Mouse (Mus musculus) erythroblast, embryonic 14.5 days (primary cell): ENCODE measurements around the gene Actl11. TPM values are rescaled to one million over a fixed set of nuclear protein-coding genes. Genes with fewer than 3 reads are reported as not detected.

ENCODE experiments used
- H3K27me3 ChIP-seq: 2 replicates; pipeline ENCODE4 v1.6.1; 2012; ENCODE audit warnings: inconsistent platforms; ENCODE audit not compliant: control insufficient read depth
- H3K36me3 ChIP-seq: 2 replicates; pipeline ENCODE4 v1.6.1; 2012; ENCODE audit warnings: mild to moderate bottlenecking, inconsistent platforms; ENCODE audit not compliant: control insufficient read depth
- H3K4me1 ChIP-seq: 2 replicates; pipeline ENCODE4 v1.6.1; 2012; ENCODE audit warnings: inconsistent platforms; ENCODE audit not compliant: control insufficient read depth
- H3K4me3 ChIP-seq: replicated peaks from 2 replicates; pipeline ENCODE3; 2012; ENCODE audit warnings: moderate library complexity, mild to moderate bottlenecking, inconsistent platforms
- H3K9me3 ChIP-seq: 2 replicates; pipeline ENCODE4 v1.6.1; 2012; ENCODE audit warnings: low read length, inconsistent platforms, mixed read lengths; ENCODE audit not compliant: control insufficient read depth
- GATA1 ChIP-seq: IDR thresholded peaks from 2 replicates; pipeline ENCODE4 v1.6.1; 2012; ENCODE audit warnings: low read length, inconsistent platforms, mixed read lengths
- TAL1 ChIP-seq: IDR thresholded peaks from 3 replicates; pipeline ENCODE4 v1.6.1; 2012; ENCODE audit warnings: low read length, inconsistent platforms, mixed read lengths
- polyA plus RNA-seq: library from polyadenylated mRNA; stranded (reverse); fragments of >175 nt; gene quantifications from 2 replicates; pipeline ENCODE4 v1.2.3, GENCODE M21; 2012

The Actl11 gene
- polyA plus RNA-seq, 1 experiment: not detected

- Histone ChIP-seq H3K4me1 (peaks cover 60% of the 10 kb centered on the region), H3K36me3 (peaks cover 99% of the 10 kb centered on the region), H3K9me3 (no peaks in the 10 kb centered on the region), H3K4me3 (no peak overlapping the region), H3K27me3 (no peaks in the 10 kb centered on the region)
- no peak for TF ChIP-seq TAL1
- TF ChIP-seq GATA1: no peak
Measured at GRCm38 (mm10) chr9:107967437-107967836, 39.2 kb downstream of the Actl11 start.

DNA sequence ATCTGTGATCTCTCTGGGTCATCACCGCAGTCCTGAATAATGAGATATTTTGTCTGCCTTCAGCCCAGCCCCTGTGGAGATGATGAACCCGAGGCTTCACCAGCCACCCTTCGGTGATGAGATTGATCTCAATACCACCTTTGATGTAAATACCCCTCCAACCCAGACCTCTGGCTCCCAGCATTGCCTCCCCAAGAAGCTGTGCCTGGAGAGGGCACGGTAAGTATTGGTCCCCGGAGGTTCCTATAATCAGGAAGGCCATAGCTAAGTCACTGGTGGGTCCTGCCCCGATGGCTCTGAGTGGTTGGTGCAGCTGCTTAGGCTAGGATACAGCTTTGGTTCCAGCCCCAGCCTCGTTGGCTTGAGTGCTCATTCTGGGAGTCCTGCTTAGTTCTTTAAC lies 40.3 kb downstream of the Actl11 start:
- H3K9me3 ChIP-seq: no peaks in the 10 kb centered on the region
- H3K4me1 ChIP-seq: peaks cover 69% of the 10 kb centered on the region
- no peak for TF ChIP-seq TAL1
- no peak for TF ChIP-seq GATA1
- H3K4me3 ChIP-seq: no peak overlapping the region
- no peaks in the 10 kb centered on the region for H3K27me3 ChIP-seq
- peaks cover 99% of the 10 kb centered on the region for H3K36me3 ChIP-seq

- Histone ChIP-seq H3K36me3 (peaks cover 83% of the 10 kb centered on the region), H3K27me3 (no peaks in the 10 kb centered on the region), H3K9me3 (no peaks in the 10 kb centered on the region), H3K4me3 (no peak overlapping the region), H3K4me1 (peaks cover 75% of the 10 kb centered on the region)
- no peak for TF ChIP-seq GATA1
- TF ChIP-seq TAL1: no peak
Measured at GRCm38 (mm10) chr9:107970311-107970710, 42.0 kb downstream of the Actl11 start.

DNA sequence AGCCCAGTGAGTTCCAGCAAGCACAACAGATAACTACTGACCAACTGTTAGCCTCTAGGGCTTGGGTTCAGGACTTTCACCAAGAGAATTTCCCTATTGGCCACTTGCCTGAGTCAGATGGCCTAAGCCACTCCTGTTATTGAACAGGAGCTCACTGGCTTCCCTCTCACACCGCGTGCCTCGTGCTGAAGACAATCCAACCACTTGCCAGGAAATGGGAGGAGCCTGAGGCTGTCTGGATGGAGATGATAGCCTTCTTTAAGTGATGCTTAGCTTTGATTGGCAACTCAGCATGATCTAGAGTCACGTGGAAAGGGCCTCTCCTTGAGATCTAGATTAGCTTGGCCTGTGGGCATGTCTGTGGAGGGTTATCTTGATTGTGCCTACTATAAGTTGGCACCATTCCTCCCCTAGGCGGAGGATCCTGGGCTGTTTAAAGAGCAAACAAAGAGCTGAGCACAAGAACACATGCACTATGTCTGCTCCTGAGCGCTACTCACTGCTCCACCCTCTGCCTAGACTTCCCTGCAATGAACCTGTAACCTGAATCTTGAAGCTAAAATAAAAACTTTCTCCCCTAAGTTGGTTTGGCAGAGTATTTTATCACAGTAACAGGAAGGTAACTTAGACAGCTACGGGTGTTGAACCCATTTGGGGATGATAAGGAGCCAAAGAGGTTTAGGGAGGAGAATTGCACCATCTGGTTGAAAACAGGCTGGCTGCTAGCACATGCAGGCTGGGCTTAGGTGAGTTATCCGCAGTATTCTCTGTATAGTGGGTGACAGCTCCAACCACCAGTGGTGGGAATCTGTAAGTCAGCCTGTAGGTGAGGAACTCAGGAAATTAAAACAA lies 43.6 kb downstream of the Actl11 start:
- Histone ChIP-seq H3K9me3 (no peaks in the 10 kb centered on the region), H3K36me3 (peaks cover 82% of the 10 kb centered on the region), H3K4me1 (peaks cover 81% of the 10 kb centered on the region), H3K27me3 (no peaks in the 10 kb centered on the region), H3K4me3 (peak overlapping the region; percentile 46)
- TF ChIP-seq TAL1 (peak; percentile 80), GATA1 (peak; percentile 94)

GRCm38 (mm10) chr9:107974491-107975171 lies 46.4 kb downstream of the Actl11 start:
- H3K27me3 ChIP-seq: no peaks in the 10 kb centered on the region
- TF ChIP-seq GATA1 (peak; percentile 37; the same call in 1 of the 2 replicates), TAL1 (peak; percentile 45; the same call in 2 of the 3 replicates)
- H3K9me3 ChIP-seq: no peaks in the 10 kb centered on the region
- peaks cover 83% of the 10 kb centered on the region for H3K36me3 ChIP-seq
- peaks cover 99% of the 10 kb centered on the region for H3K4me1 ChIP-seq
- peak overlapping the region; percentile 65 for H3K4me3 ChIP-seq

- H3K27me3 ChIP-seq: no peaks in the 10 kb centered on the region
Measured at GRCm38 (mm10) chr9:107975399-107976386, 47.4 kb downstream of the Actl11 start, which contains the start of gene Uba7. Gene Uba7 (plus strand): TSS chr9:107975505.

DNA sequence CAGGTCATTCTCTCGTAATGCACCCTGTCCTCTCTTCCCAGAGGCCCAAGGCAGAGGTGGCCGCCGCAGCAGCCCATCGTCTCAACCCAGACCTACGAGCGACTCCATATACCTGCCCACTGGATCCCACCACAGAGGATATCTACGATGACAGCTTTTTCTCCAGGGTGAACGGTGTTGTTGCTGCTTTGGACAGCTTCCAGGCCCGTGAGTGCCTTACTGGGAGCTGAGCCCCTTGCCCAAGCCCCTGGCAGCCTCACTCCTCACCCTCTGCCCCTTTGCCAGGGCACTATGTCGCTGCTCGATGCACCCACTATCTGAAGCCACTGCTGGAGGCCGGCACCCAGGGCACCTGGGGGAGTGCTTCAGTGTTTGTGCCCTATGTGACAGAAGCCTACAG lies 50.5 kb downstream of the Actl11 start:
- H3K36me3 ChIP-seq: peaks cover 84% of the 10 kb centered on the region
- TF ChIP-seq GATA1 (no peak), TAL1 (no peak)
- H3K27me3 ChIP-seq: no peaks in the 10 kb centered on the region
- peak overlapping the region; percentile 0 for H3K4me3 ChIP-seq
- no peaks in the 10 kb centered on the region for H3K9me3 ChIP-seq
- peaks cover 99% of the 10 kb centered on the region for H3K4me1 ChIP-seq

More at GRCm38 (mm10) chr9:107975399-107976386, 47.4 kb downstream of the Actl11 start, which contains the start of gene Uba7:
- H3K4me3 ChIP-seq: peak within 1 kb of the TSS; percentile 65
- no peaks in the 10 kb centered on the region for H3K9me3 ChIP-seq
- TF ChIP-seq GATA1 (peak; percentile 83), TAL1 (peak; percentile 84)
- peaks cover 83% of the 10 kb centered on the region for H3K36me3 ChIP-seq
- peaks cover 99% of the 10 kb centered on the region for H3K4me1 ChIP-seq

Other genes starting within 250 kb of the Actl11 start
- gene Gnat1, start 248.8 kb upstream of the Actl11 start, polyA plus RNA-seq: not detected in 2 replicates
- gene Sema3f, start 218.0 kb upstream of the Actl11 start, polyA plus RNA-seq: 0.08 TPM in 1 of 2 replicates, not detected in the other
- 0.76 and 1.6 TPM in 2 replicates for gene Rbm5, start 157.5 kb upstream of the Actl11 start, polyA plus RNA-seq
- gene Rbm6, start 55.2 kb upstream of the Actl11 start, polyA plus RNA-seq: 2.5 and 2.9 TPM in 2 replicates
- 0.77 and 0.89 TPM in 2 replicates for gene Mon1a, start 40.3 kb upstream of the Actl11 start, polyA plus RNA-seq
- gene Mst1r, start 21.6 kb upstream of the Actl11 start, polyA plus RNA-seq: 0.01 and 0.02 TPM in 2 replicates
- gene Camkv, start 7.2 kb downstream of the Actl11 start, polyA plus RNA-seq: 0.01 TPM in 1 of 2 replicates, not detected in the other
- gene Traip, start 21.7 kb downstream of the Actl11 start, polyA plus RNA-seq: 0.72 and 0.97 TPM in 2 replicates
- gene Uba7, start 47.0 kb downstream of the Actl11 start, polyA plus RNA-seq: 14.4 and 22.3 TPM in 2 replicates
- 0.06 and 0.13 TPM in 2 replicates for gene Gm20661, start 54.6 kb downstream of the Actl11 start, polyA plus RNA-seq
- gene Inka1, start 57.4 kb downstream of the Actl11 start, polyA plus RNA-seq: 15.9 and 16.0 TPM in 2 replicates
- 0.24 and 0.25 TPM in 2 replicates for gene Cdhr4, start 64.0 kb downstream of the Actl11 start, polyA plus RNA-seq
- gene Gm20662, start 67.9 kb downstream of the Actl11 start, polyA plus RNA-seq: not detected in 2 replicates
- gene Ip6k1, start 74.0 kb downstream of the Actl11 start, polyA plus RNA-seq: 18.1 and 20.8 TPM in 2 replicates
- 0.32 and 0.61 TPM in 2 replicates for gene Gmppb, start 120.8 kb downstream of the Actl11 start, polyA plus RNA-seq
- 0.01 and 0.08 TPM in 2 replicates for gene Amigo3, start 124.7 kb downstream of the Actl11 start, polyA plus RNA-seq
- gene Mst1, start 152.0 kb downstream of the Actl11 start, polyA plus RNA-seq: 2.4 and 2.6 TPM in 2 replicates
- gene Rnf123, start 154.9 kb downstream of the Actl11 start, polyA plus RNA-seq: 107 and 276 TPM in 2 replicates
- 47.5 and 65.3 TPM in 2 replicates for gene Apeh, start 166.1 kb downstream of the Actl11 start, polyA plus RNA-seq